Mouse (Mus musculus): ENCODE data around the gene Rasgrf1. TPM values are rescaled to one million over a fixed set of nuclear protein-coding genes. Genes with fewer than 3 reads are reported as not detected.
A peak's percentile ranks its signal among the peaks of the same experiment; 100 is the strongest.

Rasgrf1 gene
- total RNA-seq, 2 experiments from 2014 or later, result 405 to 439 TPM

GRCm38 (mm10) chr9:89964091-89964490 is 54.4 kb downstream of the Rasgrf1 start:
- no peak for DNase-seq (ENCODE audit: extremely low spot score in 1 of 2, low spot score in 1 of 2)

DNA sequence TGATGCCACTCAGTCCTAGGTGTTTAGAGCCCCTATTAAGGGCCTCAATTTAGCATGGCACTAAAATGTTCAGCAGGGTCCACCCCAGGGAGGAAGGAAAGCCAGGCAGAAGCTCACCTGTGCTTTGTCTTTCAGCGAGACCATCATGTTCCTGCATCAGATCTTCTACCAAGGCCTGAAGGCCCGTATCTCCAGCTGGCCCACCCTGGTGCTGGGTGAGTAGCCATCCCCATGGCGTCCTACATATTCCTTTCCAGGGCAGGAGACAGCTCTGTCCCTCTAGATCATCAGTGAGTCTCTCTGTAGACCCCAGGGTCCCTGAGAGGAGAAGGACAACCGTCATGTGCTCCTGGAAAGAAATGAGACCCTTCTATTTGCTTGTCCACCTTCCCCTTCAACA is 58.0 kb downstream of the Rasgrf1 start:
- no peak for DNase-seq (ENCODE audit: extremely low spot score in 1 of 2, low spot score in 1 of 2)

DNA sequence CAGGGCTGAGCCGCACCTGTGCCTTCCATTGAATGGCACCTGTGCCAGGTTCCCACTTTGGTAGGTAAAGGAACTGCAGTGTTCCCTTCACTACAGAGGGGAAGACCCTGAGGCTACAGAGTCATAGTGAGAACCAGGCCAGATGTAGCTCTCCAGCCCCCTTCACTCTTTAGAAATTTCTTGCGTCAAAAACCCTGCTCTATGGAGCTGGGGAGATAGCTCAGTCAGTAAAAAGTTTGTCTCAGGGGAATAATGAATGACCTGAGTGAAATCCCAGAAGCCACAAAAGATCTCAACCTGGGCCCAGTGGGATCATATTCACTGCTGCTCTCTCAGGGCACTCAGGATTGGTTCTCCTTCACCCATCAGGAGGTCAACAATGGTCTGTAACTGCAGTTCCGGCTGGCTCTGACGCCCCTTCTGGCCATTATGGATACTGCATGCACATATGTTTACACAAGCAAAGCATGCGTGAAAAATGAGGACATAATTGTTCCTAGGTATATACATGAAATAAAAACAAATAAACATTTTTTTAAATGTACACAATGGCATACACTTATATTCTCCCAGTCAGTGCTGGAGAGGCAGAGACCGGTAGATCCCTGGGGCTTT is 59.2 kb downstream of the Rasgrf1 start:
- no peak for DNase-seq (ENCODE audit: extremely low spot score in 1 of 2, low spot score in 1 of 2)

GRCm38 (mm10) chr9:89970271-89970670 is 60.6 kb downstream of the Rasgrf1 start:
- DNase-seq (ENCODE audit: extremely low spot score in 1 of 2, low spot score in 1 of 2), result no peak

DNA sequence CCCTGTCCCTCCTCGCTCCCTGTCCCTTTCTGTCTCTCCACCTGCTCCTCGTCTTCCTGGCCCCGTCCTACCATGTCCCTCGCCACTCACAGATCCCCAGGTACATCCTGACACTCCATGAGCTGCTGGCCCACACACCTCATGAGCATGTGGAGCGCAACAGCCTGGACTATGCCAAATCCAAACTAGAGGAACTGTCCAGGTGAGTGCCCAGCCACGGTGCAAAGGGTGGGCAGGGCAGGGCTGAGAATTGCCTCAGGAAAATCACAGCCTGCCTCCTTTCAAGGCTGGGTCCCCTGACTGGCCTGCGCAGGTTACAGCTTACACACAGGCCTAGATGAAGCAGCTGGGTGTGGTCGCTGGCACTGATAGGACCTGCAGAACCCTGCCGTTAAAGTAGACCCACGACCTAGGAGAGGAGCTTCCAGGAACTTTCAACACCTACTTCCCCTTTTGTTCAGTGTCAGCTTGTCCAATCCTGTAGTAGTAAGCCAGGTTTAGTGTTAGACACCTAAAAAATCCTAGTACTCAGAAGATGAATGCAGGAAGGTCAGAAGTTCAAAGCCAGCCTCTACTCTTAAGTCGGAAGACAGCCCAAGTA is 61.3 kb downstream of the Rasgrf1 start:
- DNase-seq (ENCODE audit: extremely low spot score in 1 of 2, low spot score in 1 of 2), result no peak

- no peak for DNase-seq (ENCODE audit: extremely low spot score in 1 of 2, low spot score in 1 of 2)
These were observed 62.6 kb downstream of the Rasgrf1 start for GRCm38 (mm10) chr9:89972321-89972720.

DNA sequence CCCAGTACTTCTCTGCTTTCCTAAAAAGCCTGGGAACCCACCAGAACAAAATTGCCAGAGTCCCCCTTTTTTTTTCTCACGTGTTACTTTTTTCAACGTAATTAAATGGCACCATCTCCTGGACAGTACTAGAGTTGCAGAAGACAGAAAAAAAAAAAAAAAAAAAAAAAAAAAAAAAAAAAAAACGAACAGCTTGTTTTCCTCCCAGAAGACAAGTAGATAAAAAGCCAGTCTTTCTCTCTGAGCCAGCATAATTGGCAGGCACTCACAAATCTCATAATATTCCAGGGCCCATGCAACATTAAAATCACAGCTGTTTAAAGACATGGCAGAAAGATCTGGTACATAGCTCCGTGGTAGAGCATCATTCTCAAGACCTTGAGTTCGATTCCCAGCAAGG is 64.1 kb downstream of the Rasgrf1 start:
- no peak for DNase-seq (ENCODE audit: extremely low spot score in 1 of 2, low spot score in 1 of 2)

DNA sequence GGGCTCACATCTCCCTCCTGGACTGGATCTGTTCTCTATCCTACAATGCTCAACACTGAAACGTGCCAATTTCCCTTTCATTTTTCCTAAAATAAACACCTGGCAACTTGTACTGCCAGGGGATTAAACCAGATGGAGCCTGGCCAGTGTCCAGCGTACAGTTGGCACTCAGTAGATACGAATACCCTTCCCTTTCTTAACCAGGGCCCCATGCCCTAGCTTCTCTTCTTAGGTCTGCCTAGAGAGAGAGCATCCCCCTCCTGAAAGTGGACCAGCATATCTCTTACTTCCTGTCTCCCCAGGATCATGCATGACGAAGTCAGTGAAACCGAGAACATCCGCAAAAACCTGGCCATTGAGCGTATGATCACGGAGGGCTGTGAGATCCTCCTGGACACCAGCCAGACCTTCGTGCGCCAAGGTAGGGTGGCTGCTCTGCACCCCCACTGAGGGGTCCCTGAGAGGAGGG is 64.8 kb downstream of the Rasgrf1 start:
- no peak for DNase-seq (ENCODE audit: extremely low spot score in 1 of 2, low spot score in 1 of 2)

DNA sequence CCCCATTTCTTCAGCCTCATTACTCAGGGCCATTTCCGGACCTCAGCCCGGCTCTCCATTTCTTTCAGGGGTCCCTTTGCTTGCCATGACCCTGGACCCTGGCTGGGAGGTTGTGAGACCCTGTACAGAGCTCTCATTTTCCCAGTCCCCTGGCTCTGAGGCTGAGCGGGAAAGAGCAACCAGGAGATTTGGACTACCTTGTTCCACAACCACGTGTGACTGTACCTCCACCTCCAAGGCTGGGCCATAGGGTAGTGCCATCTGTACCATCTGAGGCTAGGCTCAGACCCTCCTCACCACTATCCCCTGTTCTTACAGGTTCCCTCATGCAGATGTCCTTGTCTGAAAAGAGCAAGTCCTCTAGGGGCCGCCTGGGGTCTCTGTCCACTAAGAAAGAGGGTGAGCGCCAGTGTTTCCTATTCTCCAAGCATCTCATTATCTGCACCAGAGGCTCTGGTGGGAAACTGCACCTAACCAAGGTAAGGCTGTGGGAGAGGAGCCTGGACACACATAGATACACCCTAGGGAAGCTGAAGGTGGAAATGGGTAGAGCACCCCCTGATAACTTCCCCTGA is 66.7 kb downstream of the Rasgrf1 start:
- no peak for DNase-seq (ENCODE audit: extremely low spot score in 1 of 2, low spot score in 1 of 2)

GRCm38 (mm10) chr9:89979248-89979647 is 69.5 kb downstream of the Rasgrf1 start:
- DNase-seq (ENCODE audit: extremely low spot score in 1 of 2, low spot score in 1 of 2), result no peak

DNA sequence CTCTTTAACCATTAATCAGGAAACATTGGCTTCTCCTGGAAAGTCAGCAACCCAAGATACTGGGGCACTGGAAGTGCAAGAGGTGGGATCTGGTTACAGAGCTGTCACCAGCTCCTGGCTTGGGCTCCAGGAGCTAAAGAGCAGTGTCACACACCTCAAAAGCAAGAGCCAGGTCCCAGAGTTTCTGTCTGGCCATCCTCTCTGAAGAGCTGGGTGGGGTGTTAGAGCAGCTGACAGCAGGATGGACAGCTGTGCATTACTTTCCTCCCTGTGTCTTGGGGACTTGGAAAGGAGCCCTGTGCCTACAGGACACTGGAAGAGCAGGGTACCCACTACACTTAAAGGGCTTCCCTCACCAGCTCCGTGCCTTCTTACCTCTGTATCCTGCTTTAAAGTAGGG is 72.5 kb downstream of the Rasgrf1 start:
- no peak for DNase-seq (ENCODE audit: extremely low spot score in 1 of 2, low spot score in 1 of 2)

- DNase-seq (ENCODE audit: extremely low spot score in 1 of 2, low spot score in 1 of 2), result no peak
These were observed 78.3 kb downstream of the Rasgrf1 start for GRCm38 (mm10) chr9:89988053-89988452.

- DNase-seq (ENCODE audit: extremely low spot score in 1 of 2, low spot score in 1 of 2), result no peak
These were observed 79.3 kb downstream of the Rasgrf1 start for GRCm38 (mm10) chr9:89988811-89989528.

- DNase-seq (ENCODE audit: extremely low spot score in 1 of 2, low spot score in 1 of 2), result no peak
These were observed 96.7 kb downstream of the Rasgrf1 start for GRCm38 (mm10) chr9:90006432-90006831.

DNA sequence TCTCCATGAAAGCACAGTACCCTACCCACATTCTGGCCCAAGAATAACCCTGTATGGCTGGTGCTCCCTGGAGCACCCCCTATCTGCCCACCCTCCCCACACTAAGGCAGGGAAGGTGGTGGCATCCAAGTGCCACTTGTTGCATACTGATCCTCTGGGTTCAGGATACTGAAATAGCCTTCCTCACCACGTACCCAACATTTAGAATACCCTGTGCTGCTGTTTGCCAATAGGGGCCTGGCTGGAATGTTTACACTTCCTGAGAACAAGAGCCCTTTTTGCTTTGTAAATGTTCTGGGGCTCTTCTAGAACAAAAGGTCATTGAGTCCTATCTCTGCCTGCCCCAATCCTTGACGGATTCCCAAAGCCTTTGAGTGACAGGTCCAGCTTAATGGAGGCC is 97.4 kb downstream of the Rasgrf1 start:
- no peak for DNase-seq (ENCODE audit: extremely low spot score in 1 of 2, low spot score in 1 of 2)

DNA sequence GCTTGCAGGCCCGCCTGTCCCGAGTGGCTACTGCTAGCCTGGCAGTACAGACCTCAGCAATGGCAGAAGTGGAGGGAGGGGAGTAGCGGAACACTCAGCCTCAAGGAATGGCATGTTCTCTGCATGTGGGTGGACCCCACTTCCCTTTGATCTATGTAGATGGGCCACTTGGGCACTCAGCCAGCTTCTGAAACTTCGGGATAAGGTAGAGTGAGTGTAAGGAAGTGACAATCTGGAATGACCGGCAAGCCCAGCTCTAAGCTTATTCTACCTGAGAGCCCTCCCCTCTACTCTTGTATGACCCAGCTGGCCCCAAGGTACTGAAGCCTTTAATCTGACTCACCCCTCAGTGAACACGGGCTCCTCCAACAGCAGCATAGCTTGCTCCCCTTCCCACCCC is 98.4 kb downstream of the Rasgrf1 start:
- DNase-seq (ENCODE audit: extremely low spot score in 1 of 2, low spot score in 1 of 2), result no peak

DNA sequence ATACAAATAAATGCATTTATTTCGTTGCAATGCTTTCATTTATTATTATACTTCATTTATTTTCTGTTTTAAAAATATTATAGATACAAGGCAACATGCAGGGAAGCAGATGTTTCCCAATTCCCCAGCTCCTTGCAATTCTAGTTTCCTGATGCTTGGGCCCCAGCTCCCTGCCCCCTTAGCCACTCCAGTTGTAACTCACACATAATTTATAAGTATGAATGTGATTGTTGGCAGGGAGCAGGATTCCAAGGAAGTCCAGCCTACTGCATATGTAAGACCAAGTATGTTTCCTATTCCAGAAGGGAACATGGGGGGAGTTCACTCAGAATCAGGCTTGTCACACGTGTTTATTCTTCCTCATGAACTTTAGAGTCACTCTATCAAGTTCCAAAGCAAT is 102.1 kb downstream of the Rasgrf1 start:
- DNase-seq (ENCODE audit: extremely low spot score in 1 of 2, low spot score in 1 of 2), result no peak

DNA sequence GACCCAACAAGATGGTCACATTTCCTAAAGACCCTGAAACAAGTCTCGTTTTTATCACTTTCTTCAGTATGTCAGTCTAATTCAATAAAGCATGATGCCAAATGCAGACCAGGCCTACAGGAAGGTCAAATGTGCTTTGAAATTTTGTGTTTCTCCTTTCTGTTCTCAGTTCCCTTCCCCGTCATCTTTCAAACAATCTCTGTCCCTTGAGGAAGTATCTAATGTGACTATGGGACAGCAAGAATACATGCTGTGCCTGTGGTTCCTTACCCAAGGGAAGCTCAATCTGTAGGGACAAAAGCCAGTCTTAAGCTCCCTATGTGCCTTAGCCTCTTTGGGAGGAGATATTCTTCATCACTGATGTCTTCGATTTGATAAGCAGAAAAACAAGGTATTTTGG is 104.9 kb downstream of the Rasgrf1 start:
- no peak for DNase-seq (ENCODE audit: extremely low spot score in 1 of 2, low spot score in 1 of 2)

DNA sequence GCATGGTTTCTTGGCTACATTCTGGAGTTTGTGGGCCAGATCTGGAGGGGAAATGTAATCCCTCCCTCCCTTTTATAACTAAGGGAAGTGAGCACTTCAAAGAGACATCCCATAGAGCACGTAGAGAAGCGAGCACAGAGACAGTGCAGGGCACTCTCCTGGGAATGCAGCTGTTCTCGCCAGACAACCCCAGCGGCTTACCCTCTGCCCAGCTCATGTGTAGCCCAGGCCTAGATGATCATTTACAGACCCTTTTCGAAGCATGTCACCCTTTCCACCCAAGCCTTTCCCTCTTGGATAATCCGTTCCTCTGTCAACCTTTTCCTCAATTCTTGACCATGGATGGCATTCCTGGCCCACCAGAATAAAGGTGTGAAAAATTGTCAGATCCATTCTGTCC is 106.5 kb downstream of the Rasgrf1 start:
- DNase-seq (ENCODE audit: extremely low spot score in 1 of 2, low spot score in 1 of 2), result no peak

- peak; percentile 18 to 51 for DNase-seq (ENCODE audit: extremely low spot score in 1 of 2, low spot score in 1 of 2)
These were observed 111.2 kb downstream of the Rasgrf1 start for GRCm38 (mm10) chr9:90020866-90021265.

DNA sequence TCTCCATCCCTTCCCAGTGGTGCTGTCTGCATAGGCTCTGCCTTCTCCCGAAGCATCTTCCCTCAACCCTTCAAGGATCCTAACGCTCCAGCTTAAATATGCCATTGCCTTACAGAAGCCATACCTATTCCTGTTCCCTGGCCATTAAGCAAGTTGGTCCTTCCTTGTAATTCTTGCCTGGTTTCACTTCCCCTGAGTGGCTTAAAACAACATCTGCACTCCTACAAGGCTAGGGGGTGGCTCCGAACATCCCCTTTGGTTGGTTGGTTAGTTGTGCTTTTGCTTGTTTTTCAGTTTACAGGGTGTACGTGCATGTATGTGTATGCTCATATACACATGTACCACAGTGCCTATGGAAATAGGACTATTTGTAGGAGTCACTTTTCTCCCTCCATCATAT is 111.7 kb downstream of the Rasgrf1 start:
- no peak for DNase-seq (ENCODE audit: extremely low spot score in 1 of 2, low spot score in 1 of 2)

Data from layer of hippocampus, postnatal 25 days (tissue).